Mouse (Mus musculus) mouse embryonic stem cell (cell line): ENCODE results near the gene Wdr83os.
"Not testable (repeated sequence)": the region's sequence is repeated elsewhere in the genome, so short reads cannot be mapped to it uniquely, and the experiment has no call there.

ENCODE experiments used
- in situ Hi-C, 2 experiments: fragments of 300-500 bp; cut with MboI; formaldehyde crosslinking; loops; 1 replicate in 1 of 2; 3 replicates in 1 of 2; pipeline ENCODE4 v1.14.3; 2019 to 2020; ENCODE audit warnings: low sequenced_read_pairs in 2 of 2, low pct_unique_long_range_greater_than_20kb in 1 of 2, mixed read lengths in 1 of 2; ENCODE audit not compliant: unreplicated experiment in 1 of 2

Wdr83os gene

GRCm38 (mm10) chr8:85071514-85072281 is 8.8 kb upstream of the Wdr83os start, which contains the start of gene Dhps:
Dhps (plus strand) TSS chr8:85071757.
- in situ Hi-C loops = no loop called here

DNA sequence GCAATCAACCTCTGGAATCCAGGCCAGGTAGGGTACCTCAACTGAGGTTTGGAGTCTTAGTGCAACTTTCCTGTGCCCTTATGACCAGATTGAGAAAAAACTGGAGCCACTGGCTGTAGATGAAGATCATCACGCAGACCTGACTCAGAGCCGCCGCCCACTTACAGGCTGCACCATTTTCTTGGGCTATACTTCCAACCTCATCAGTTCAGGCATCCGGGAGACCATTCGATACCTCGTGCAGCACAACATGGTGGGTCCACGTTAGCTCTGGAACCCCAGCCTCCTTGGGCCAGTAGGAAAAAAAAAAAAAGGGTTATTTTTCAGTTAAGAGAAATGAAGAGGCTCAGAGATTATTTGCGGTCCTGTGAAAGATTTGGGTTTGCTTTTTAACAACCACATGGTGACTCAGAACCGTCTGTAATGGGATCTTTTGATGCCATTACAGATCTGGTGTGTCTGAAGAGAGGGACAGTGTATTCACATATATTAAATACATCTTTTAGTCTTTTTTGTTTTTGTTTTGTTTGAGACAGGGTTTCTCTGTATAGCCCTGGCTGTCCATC is 8.1 kb upstream of the Wdr83os start:
- in situ Hi-C loops = no loop called here

DNA sequence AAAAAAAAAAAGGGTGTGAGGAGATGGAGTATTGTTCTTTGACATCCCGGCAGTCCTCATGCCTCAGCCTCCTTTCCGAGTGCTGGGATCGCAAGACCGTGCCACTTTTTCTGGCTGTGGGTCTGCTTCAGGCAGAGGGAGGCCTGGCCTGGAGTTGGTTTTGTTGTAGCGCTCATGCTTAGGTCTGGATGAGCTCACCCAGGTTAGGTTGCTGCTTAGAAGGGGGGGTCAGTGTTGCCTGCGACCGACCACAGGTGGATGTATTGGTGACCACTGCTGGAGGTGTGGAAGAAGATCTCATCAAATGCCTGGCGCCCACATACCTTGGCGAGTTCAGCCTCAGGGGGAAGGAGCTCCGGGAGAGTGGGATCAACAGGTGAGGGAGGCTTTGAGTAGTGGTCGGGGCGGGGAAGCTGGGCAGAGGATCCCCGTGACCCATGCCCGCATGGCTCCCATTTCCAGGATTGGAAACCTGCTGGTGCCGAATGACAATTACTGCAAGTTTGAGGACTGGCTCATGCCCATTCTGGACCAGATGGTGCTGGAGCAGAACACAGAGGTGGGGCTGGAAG is 7.4 kb upstream of the Wdr83os start:
- in situ Hi-C loops = no loop called here

DNA sequence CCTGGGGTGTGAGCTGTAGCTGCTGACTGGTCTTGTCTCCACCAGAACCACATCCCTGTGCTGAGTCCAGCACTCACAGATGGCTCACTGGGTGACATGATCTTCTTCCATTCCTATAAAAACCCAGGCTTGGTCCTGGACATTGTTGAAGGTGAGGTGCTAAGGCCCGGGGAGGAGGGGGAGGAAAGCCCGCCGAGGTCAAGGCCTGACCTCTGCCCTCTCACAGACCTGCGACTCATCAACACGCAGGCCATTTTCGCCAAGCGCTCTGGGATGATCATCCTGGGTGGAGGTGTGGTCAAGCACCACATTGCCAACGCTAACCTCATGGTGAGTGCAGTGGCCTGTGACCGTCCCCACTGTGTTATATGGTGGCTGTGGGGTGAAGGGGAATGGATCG is 6.4 kb upstream of the Wdr83os start:
- in situ Hi-C loops = no loop called here

GRCm38 (mm10) chr8:85074617-85075016 is 5.9 kb upstream of the Wdr83os start:
- in situ Hi-C loops = no loop called here

DNA sequence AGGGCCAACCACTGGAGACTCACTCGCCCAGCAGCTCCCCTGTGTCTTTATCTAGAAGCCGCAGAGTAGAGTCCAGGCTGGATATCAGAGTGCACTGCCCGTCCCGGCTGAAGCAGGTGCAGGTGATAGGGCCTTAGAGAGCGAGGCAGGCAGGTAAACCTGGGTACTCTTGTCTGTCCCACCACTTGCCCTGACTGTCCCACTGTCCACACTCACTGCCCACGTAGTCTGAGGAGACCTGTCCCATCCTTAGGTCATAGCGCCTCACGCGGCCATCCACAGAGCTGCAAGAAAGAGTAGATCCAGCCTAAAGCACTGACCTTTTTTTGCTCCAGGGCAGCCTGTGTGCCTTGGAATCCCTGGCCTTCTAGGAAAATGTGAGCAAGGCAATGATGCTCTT is 4.5 kb upstream of the Wdr83os start:
- in situ Hi-C loops = no loop called here

DNA sequence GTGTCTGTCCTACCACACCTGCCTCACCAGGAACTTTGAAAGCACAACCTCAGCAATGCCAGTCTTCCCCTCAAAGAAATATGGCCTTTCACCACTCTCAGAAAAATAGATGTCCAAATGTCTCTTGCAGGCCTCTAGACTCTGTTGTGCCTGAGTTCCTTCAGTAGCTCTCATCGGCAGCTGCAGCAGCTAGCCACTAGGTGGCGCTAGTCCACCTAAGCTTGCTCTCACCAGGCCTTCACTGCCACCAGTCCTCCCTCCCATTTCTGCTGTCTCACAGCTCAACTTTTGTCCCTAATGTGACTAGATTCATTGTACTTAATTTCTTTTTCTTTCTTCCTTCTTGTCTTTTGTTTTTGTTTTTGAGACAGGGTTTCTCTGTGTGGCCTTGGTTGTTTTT is 3.5 kb upstream of the Wdr83os start:
- in situ Hi-C loops = no loop called here

DNA sequence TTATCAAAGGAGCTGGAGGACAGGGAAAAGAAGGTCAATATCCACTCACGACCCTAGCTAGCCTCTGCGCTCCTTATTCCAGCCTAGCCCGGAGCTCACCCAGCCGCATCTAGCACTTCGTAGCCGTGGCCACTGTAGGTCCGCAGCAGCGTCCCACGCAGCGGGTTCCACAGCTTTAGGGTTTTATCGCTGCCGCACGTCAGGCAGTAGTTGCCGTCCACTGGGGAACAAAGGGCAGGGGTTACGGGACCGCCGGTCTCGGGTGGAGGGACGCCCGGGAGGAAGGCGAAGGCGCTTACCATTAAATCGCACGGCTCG is 367 bp upstream of the Wdr83os start:
- in situ Hi-C loops = no loop called here

- in situ Hi-C loops = no loop called here
Measured at GRCm38 (mm10) chr8:85081216-85081555, 646 bp downstream of the Wdr83os start, which contains the start of gene Wdr83. Wdr83 (minus strand) TSS chr8:85081306.

DNA sequence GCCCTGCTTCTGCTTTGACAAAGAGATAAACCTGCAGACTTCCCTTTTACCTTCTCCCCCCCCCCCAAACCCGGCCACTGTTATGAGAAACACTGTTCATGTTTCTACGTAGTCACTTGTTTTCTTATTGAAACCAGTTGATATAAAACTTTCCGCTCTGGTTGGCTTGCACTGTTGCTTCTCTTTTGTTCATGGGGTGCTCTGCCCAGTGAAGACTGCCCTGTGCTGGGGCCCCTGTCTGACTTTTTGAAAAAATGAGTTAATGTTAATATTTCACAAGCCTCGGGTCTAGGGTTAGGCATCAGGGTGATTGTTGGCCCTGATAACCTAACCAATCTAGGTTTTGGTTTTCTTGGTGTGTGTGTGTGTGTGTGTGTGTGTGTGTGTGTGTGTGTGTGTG is 1.6 kb downstream of the Wdr83os start:
- in situ Hi-C loops = not testable (repeated sequence)

- in situ Hi-C loops = no loop called here
Measured at GRCm38 (mm10) chr8:85083108-85083813, 2.7 kb downstream of the Wdr83os start, which contains the start of gene Man2b1. Man2b1 (plus strand) TSS chr8:85083270.

- in situ Hi-C loops = no loop called here
Measured at GRCm38 (mm10) chr8:85084633-85085032, 4.1 kb downstream of the Wdr83os start.

DNA sequence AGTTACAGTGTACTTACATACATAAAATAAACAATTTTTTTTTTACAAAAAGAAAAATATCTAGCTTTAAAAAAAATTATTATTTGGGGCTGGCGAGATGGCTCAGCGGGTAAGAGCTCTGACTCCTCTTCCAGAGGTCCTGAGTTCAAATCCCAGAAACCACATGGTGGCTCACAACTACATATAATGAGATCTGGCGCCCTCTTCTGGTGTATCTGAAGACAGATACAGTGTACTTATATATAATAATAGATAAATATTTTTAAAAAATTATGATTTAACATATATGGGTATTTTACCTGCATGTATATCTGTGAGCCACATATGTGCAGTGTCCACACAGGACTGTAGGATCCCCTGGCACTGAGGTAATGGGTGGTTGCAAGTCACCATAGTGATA is 5.7 kb downstream of the Wdr83os start:
- in situ Hi-C loops = no loop called here

DNA sequence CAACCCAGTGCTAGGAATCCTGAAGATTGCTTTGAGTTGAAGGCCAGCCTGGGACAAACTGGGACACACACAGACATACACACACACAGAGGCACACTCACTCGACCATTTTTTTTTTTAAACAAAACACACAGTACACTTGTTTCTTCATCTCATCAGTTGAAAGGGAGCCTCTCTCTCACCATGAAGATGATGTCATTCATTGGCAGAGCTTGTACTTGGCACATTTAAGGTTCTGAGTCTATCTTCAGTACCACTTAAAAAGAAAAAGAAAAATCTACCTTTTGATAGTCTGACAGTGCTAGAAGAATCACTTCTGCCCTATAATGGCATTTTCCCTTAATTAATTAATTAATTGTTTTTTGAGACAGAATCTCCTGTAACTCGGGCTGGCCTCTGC is 8.2 kb downstream of the Wdr83os start:
- in situ Hi-C loops = no loop called here

GRCm38 (mm10) chr8:85090856-85091255 is 10.3 kb downstream of the Wdr83os start:
- in situ Hi-C loops = no loop called here

- in situ Hi-C loops = no loop called here
Measured at GRCm38 (mm10) chr8:85091526-85092090, 11.1 kb downstream of the Wdr83os start.

DNA sequence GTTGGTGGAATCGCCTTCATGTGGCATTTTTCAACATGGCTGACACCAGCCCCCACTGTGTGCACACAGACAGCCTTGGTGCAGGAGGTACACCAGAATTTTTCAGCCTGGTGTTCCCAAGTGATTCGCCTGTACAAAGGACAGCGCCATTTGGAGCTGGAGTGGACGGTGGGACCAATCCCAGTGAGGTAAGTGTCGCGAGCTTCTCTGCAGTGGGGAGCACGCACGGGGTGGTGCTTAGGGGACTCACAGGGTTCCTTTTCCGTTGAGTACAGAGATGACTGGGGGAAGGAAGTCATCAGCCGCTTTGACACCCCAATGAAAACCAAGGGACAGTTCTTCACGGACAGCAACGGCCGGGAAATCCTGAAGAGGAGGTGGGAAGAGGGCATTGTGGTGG is 14.5 kb downstream of the Wdr83os start:
- in situ Hi-C loops = no loop called here

GRCm38 (mm10) chr8:85095566-85095965 is 15.0 kb downstream of the Wdr83os start:
- in situ Hi-C loops = no loop called here

- in situ Hi-C loops = no loop called here
Measured at GRCm38 (mm10) chr8:85096196-85096595, 15.7 kb downstream of the Wdr83os start.
